Mouse (Mus musculus) embryo, embryonic 11.5 days (tissue): ENCODE results near the gene Gm45208.

ENCODE experiments used
- DNase-seq: peaks from one replicate; pipeline ENCODE4 v3.0.0-alpha.2; 2012; ENCODE audit warnings: low read depth, low spot score

Gm45208 gene

GRCm38 (mm10) chrX:7772766-7773165, 50.7 kb downstream of the Gm45208 start:
- DNase-seq: no peak

- no peak for DNase-seq
Measured at GRCm38 (mm10) chrX:7775501-7776205, 53.6 kb downstream of the Gm45208 start.

- no peak for DNase-seq
Measured at GRCm38 (mm10) chrX:7776329-7777082, 54.5 kb downstream of the Gm45208 start.

- no peak for DNase-seq
Measured at GRCm38 (mm10) chrX:7778450-7779244, 56.6 kb downstream of the Gm45208 start.

GRCm38 (mm10) chrX:7779294-7779693, 57.2 kb downstream of the Gm45208 start:
- DNase-seq: no peak
